Mouse (Mus musculus): ENCODE data around the gene Klf15.

DNA sequence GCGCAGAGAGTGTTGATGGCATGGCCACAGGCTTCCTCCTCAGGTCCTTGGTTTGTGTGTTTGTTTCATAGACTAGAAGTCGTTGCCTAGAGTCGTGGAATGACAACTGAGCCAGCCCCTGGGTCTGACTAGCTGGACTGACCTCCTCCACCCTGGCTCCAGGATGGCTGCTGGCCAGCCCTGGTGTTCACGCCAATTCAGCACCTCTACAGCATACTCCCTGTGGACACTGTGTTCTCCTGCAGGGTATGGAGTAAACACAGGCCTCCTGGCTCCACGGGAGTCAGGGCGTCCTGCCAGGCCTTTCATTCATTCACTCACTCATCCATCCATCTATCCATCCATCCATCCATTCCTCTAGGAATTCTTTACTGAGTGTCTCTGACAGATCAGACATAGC lies 46.7 kb downstream of the Klf15 start:
- TF ChIP-seq POLR2A (IDR thresholded peaks at IDR 0.05; ENCODE audit: insufficient read depth, low read depth, low read length), result no peak
- TF ChIP-seq CTCF (IDR thresholded peaks at IDR 0.05; ENCODE audit: insufficient read depth, low read depth, low read length), result no peak

Measured in olfactory bulb, adult 2 months (tissue).